Mouse (Mus musculus): ENCODE results near the gene Cox15. TPM values are rescaled to one million over a fixed set of nuclear protein-coding genes. Genes with fewer than 3 reads are reported as not detected.

Gene Cox15
- total RNA-seq (2015; ENCODE audit: low replicate concordance) (2.2 and 2.5 TPM in 2 replicates), total RNA-seq (2017; ENCODE audit: low replicate concordance) (6.2 and 13.8 TPM in 2 replicates)

- peak; percentile 93 for ATAC-seq (replicated peaks; ENCODE audit: low FRiP score, poor library complexity, severe bottlenecking)
Observed at GRCm38 (mm10) chr19:43752489-43753225, at the start of gene Cox15, which contains the start of gene Cutc. Gene Cox15, minus strand, starts transcription at chr19:43753000. Gene Cutc, plus strand, starts transcription at chr19:43752996.

- no peak for ATAC-seq (replicated peaks; ENCODE audit: low FRiP score, poor library complexity, severe bottlenecking)
Observed at GRCm38 (mm10) chr19:43801427-43802051, 48.7 kb upstream of the Cox15 start.

GRCm38 (mm10) chr19:43797216-43797615, 44.4 kb upstream of the Cox15 start:
- ATAC-seq (replicated peaks; ENCODE audit: low FRiP score, poor library complexity, severe bottlenecking), result no peak

- ATAC-seq (replicated peaks; ENCODE audit: low FRiP score, poor library complexity, severe bottlenecking), result no peak
Observed at GRCm38 (mm10) chr19:43795511-43795910, 42.7 kb upstream of the Cox15 start.

GRCm38 (mm10) chr19:43793951-43794350, 41.2 kb upstream of the Cox15 start:
- ATAC-seq (replicated peaks; ENCODE audit: low FRiP score, poor library complexity, severe bottlenecking), result no peak

DNA sequence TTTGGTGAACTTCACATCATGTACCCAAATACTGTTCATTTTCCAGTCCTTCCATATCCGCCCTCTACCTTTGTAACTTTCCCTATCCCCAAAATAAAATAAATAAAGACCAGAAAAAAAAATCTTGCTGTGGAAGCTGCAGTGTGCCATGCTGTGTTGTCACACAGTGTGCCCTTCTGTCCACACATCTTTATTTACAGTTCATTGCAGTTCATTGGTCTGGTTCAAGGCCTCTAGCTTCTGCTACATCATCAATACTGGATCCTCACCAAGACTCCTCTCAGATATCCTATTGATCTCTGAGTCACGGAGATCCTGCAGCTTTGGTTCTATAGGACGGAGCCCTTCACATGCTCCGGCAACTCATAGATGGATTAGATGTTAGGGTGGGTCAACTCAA, 39.7 kb upstream of the Cox15 start:
- ATAC-seq (replicated peaks; ENCODE audit: low FRiP score, poor library complexity, severe bottlenecking), result no peak

DNA sequence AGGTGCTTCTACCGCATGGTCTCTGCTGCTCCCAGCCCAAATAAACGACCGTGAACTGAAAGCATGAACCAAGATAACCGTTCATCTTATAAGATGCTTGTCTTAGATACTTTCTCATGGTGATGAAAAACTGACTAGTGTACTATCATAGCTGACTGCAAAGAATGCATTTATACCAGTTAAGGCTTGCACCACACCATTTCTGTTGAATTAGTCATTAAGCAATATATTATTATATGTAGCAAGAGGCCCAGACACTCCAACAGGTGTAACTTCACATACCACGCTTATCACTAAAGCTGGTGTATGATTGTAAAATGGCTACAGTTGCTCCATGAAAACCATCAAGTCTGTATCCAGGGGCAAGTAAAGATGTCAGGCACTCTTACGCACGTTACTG, 37.0 kb upstream of the Cox15 start:
- no peak for ATAC-seq (replicated peaks; ENCODE audit: low FRiP score, poor library complexity, severe bottlenecking)

- ATAC-seq (replicated peaks; ENCODE audit: low FRiP score, poor library complexity, severe bottlenecking), result no peak
Observed at GRCm38 (mm10) chr19:43786249-43787026, 33.6 kb upstream of the Cox15 start.

DNA sequence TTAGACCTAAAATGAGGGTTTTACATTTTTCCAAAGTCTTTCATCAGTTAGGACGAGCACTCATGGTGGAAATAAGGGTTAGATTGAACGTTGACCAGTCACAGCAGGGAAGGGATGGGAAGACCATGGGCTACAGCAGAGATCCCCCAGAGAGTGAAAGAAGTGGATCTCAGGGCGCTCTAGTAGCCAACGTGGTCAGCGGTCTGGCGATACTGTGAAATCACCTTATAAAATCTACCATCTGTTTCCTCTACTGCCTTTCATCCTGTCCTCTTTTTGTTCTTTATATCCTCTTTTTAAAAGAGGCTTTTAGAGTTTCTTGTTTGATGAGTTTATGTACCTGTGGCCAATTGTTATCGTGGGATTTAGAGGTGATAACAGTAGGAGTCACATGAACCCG, 32.0 kb upstream of the Cox15 start:
- no peak for ATAC-seq (replicated peaks; ENCODE audit: low FRiP score, poor library complexity, severe bottlenecking)

DNA sequence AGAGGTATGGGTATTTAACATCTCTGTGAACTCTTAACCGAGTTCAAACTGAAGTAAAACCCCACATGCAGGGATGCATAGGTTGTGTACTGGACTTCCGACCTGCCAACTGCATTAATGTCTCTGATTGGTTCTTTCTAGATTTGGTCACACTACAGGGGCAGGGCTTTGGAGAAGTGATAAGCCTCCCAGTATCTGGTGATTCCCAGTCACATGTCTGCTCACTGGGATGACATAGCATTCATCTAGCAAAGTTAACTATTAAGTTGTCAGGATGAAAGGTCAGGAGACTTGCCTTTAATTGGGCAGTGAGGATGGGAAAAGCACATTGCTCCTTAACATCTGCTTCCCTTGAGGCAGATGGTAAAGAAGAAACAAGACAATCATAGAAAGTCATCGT, 29.2 kb upstream of the Cox15 start, which contains the start of gene Abcc2:
Abcc2 (plus strand) TSS at position 213 of the 400 bp plus-strand sequence.
- ATAC-seq (replicated peaks; ENCODE audit: low FRiP score, poor library complexity, severe bottlenecking), result no peak

- no peak for ATAC-seq (replicated peaks; ENCODE audit: low FRiP score, poor library complexity, severe bottlenecking)
Observed at GRCm38 (mm10) chr19:43780391-43780790, 27.6 kb upstream of the Cox15 start.

GRCm38 (mm10) chr19:43777308-43777707, 24.5 kb upstream of the Cox15 start:
- no peak for ATAC-seq (replicated peaks; ENCODE audit: low FRiP score, poor library complexity, severe bottlenecking)

DNA sequence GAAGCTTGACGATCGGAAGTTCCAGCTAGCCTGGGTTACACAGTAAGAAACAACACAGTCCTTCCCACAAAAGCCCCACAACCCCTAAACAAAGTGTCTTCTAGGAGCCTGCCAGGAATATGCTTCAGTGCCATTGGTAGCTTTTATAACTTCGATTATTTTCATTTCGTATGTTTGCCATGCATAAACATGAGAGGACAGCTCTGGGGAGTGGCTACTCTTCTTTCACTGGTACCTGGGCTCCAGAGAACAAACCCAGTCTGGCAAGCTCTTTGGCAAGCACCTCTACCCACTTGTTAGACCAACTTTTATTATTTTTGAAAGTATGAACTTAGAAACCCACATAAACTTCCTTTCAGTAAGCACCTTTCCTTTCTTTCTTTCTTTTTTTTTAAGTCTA, 23.8 kb upstream of the Cox15 start:
- no peak for ATAC-seq (replicated peaks; ENCODE audit: low FRiP score, poor library complexity, severe bottlenecking)

DNA sequence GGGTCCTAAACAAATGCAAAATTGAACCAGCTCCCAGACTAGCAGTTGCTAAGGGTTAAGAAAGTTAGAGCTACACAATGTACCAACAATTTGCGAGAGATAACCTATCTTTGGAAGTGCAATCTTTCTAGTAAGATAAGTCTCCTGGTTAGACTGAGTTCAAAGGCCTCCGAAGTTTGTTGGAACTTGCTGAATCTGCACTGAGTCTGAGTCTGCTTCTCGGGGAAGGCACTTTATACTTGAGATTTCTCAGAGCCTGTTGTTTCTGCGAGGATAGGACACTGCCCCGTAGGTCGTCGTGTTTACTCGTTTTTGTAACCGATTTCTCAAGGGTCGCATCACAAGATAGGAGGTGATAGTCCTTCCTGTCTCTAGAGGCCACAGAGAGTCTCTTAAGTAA, 22.6 kb upstream of the Cox15 start:
- ATAC-seq (replicated peaks; ENCODE audit: low FRiP score, poor library complexity, severe bottlenecking), result no peak

DNA sequence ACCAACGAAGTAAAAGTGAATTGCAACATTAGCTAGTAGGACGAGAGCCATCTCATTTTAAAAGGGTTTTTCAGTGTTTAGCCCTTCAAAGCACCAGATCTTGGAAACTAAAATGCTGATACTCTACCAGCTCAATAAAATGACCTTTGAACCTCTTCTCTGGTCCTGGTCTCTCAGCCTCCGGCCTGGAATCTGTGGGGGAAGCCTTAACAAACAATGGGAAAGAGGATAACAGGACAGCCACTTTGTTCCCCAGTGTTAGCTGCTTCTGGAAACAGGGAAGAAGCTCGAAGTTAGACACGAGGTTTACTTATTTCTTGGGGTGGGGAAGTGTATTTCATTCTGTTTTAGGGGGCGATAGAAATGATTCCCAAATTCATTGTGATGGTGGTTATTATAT, 19.5 kb upstream of the Cox15 start:
- ATAC-seq (replicated peaks; ENCODE audit: low FRiP score, poor library complexity, severe bottlenecking), result no peak

DNA sequence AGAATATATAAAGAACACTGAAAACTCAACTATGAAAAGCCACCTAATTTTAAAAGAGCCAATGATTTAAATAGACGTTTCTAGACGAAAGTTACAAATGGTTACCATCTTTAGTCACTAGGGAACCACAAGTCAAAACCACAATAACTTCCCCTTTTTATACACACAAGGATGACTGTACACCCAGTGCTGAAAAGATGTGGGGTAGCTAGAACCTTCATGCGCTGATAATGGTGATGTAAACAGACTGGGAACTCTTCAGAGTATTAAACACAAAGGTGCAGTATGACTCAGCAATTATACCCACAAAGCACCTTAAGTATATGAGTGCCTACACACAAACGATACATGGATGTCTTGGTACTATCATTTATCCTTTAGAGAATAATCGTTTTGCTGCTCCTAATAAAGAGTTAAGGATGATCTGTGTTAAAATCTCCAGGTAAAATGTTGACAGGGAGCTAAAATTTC, 18.7 kb upstream of the Cox15 start:
- ATAC-seq (replicated peaks; ENCODE audit: low FRiP score, poor library complexity, severe bottlenecking), result no peak

- no peak for ATAC-seq (replicated peaks; ENCODE audit: low FRiP score, poor library complexity, severe bottlenecking)
Observed at GRCm38 (mm10) chr19:43770584-43770983, 17.8 kb upstream of the Cox15 start.

GRCm38 (mm10) chr19:43769366-43769960, 16.7 kb upstream of the Cox15 start:
- no peak for ATAC-seq (replicated peaks; ENCODE audit: low FRiP score, poor library complexity, severe bottlenecking)

GRCm38 (mm10) chr19:43767549-43768322, 14.9 kb upstream of the Cox15 start:
- ATAC-seq (replicated peaks; ENCODE audit: low FRiP score, poor library complexity, severe bottlenecking), result no peak

Measured in erythroid progenitor cell, adult 5-6 weeks (primary cell).